Mouse (Mus musculus) lung, embryonic 15.5 days (tissue): ENCODE measurements around the gene Ints3. TPM values are rescaled to one million over a fixed set of nuclear protein-coding genes. Genes with fewer than 3 reads are reported as not detected.
A peak's percentile ranks its signal among the peaks of the same experiment; 100 is the strongest.

Source experiments
- ATAC-seq: fragments of 200-750 bp; cut with Nextera tagmentation; 2 replicates; pipeline ENCODE4 v1.8.0; 2017; ENCODE audit warnings: moderate number of reproducible peaks, borderline replicate concordance; ENCODE audit not compliant: low FRiP score, low TSS enrichment; ENCODE audit errors: extremely low read depth
- H3K27ac ChIP-seq: fragments of 300-500 bp; sonication (generic); 2 replicates; pipeline ENCODE4 v1.5.1; 2015; ENCODE audit warnings: moderate library complexity, mild to moderate bottlenecking, inconsistent platforms
- H3K27me3 ChIP-seq: fragments of 300-500 bp; sonication (generic); 2 replicates; pipeline ENCODE4 v1.6.1; 2015; ENCODE audit warnings: inconsistent platforms
- H3K36me3 ChIP-seq: fragments of 300-500 bp; sonication (generic); 2 replicates; pipeline ENCODE4 v1.6.1; 2015; ENCODE audit warnings: inconsistent platforms
- H3K4me1 ChIP-seq: fragments of 300-500 bp; sonication (generic); 2 replicates; pipeline ENCODE4 v1.6.1; 2015; ENCODE audit warnings: inconsistent platforms
- H3K4me2 ChIP-seq: fragments of 300-500 bp; sonication (generic); 2 replicates; pipeline ENCODE4 v1.6.1; 2015; ENCODE audit warnings: inconsistent platforms, mild to moderate bottlenecking, moderate library complexity
- H3K4me3 ChIP-seq: fragments of 300-500 bp; sonication (generic); 2 replicates; pipeline ENCODE4 v1.5.1; 2015; ENCODE audit warnings: mild to moderate bottlenecking, inconsistent platforms
- H3K9ac ChIP-seq: fragments of 300-500 bp; sonication (generic); 2 replicates; pipeline ENCODE4 v1.6.1; 2015; ENCODE audit warnings: inconsistent platforms
- H3K9me3 ChIP-seq: fragments of 300-500 bp; sonication (generic); 2 replicates; pipeline ENCODE4 v1.6.1; 2016; ENCODE audit warnings: inconsistent platforms
- WGBS: fragments of 180-500 bp; shearing (Covaris S2); methylation state at CpG from one replicate; pipeline ENCODE4 v1.1.7; 2015; 5-methylcytosine and 5-hydroxymethylcytosine counted together
- polyA plus RNA-seq: library from polyadenylated mRNA; unstranded; fragments of >200 nt; fragmentation: Nextera tagmentation; extraction: Ambion mirVana; gene quantifications from 2 replicates; pipeline ENCODE4 v1.2.1, GENCODE M21; 2015

Gene Ints3
- 30.8 and 33.3 TPM in 2 replicates for polyA plus RNA-seq

- peak; percentile 99 for ATAC-seq
- under 1% methylated on average over 52 of the region's 52 CpGs for WGBS
Observed at GRCm38 (mm10) chr3:90433381-90434020, at the start of gene Ints3. Ints3 (minus strand) TSS chr3:90433622.

GRCm38 (mm10) chr3:90475831-90476611, 42.6 kb upstream of the Ints3 start, which contains the start of gene Ilf2:
Ilf2 (plus strand) TSS chr3:90476126.
- peak; percentile 99 for ATAC-seq
- Histone ChIP-seq H3K4me3 (peak within 1 kb of the TSS; percentile 72), H3K36me3 (peaks cover 31% of the 10 kb centered on the region), H3K4me1 (peaks cover 13% of the 10 kb centered on the region), H3K27ac (peak within 1 kb of the TSS; percentile 92), H3K4me2 (peak within 1 kb of the TSS; percentile 69), H3K9ac (peak within 1 kb of the TSS; percentile 88), H3K9me3 (no peaks in the 10 kb centered on the region), H3K27me3 (no peaks in the 10 kb centered on the region)
- under 1% methylated on average over 45 of the region's 45 CpGs for WGBS

More at GRCm38 (mm10) chr3:90433381-90434020, at the start of gene Ints3:
- Histone ChIP-seq H3K9ac (peak within 1 kb of the TSS; percentile 89), H3K27me3 (no peaks in the 10 kb centered on the region), H3K4me2 (peak within 1 kb of the TSS; percentile 89), H3K9me3 (no peaks in the 10 kb centered on the region), H3K27ac (peak within 1 kb of the TSS; percentile 98), H3K4me1 (peaks cover 33% of the 10 kb centered on the region), H3K36me3 (0 out of 2 replicates have a peak, but pooled peaks cover 2% of the 10 kb centered on the region), H3K4me3 (peak within 1 kb of the TSS; percentile 73)

GRCm38 (mm10) chr3:90475151-90475830, 41.9 kb upstream of the Ints3 start:
- Histone ChIP-seq H3K9me3 (no peaks in the 10 kb centered on the region), H3K4me3 (peak overlapping the region; percentile 72), H3K4me1 (peaks cover 13% of the 10 kb centered on the region), H3K27ac (no peak overlapping the region), H3K4me2 (peak overlapping the region; percentile 44), H3K36me3 (peaks cover 24% of the 10 kb centered on the region), H3K27me3 (no peaks in the 10 kb centered on the region), H3K9ac (no peak overlapping the region)
- WGBS, result 34% methylated on average over 16 of the region's 16 CpGs
- peak; percentile 2; the same call in 1 of the 2 replicates for ATAC-seq

- Histone ChIP-seq H3K9me3 (no peaks in the 10 kb centered on the region), H3K4me1 (peaks cover 5% of the 10 kb centered on the region), H3K36me3 (no peaks in the 10 kb centered on the region), H3K4me2 (no peak overlapping the region), H3K27ac (no peak overlapping the region), H3K4me3 (no peak overlapping the region), H3K9ac (no peak overlapping the region), H3K27me3 (no peaks in the 10 kb centered on the region)
- 25% methylated on average over 3 of the region's 3 CpGs for WGBS
- ATAC-seq, result no peak
Observed at GRCm38 (mm10) chr3:90472213-90472612, 38.8 kb upstream of the Ints3 start.

GRCm38 (mm10) chr3:90467618-90468300, 34.3 kb upstream of the Ints3 start:
- Histone ChIP-seq H3K9ac (no peak overlapping the region), H3K27me3 (peaks cover 25% of the 10 kb centered on the region), H3K27ac (no peak overlapping the region), H3K9me3 (no peaks in the 10 kb centered on the region), H3K36me3 (no peaks in the 10 kb centered on the region), H3K4me3 (no peak overlapping the region), H3K4me1 (peaks cover 24% of the 10 kb centered on the region), H3K4me2 (no peak overlapping the region)
- WGBS, result 89% methylated on average over 10 of the region's 10 CpGs
- no peak for ATAC-seq

- Histone ChIP-seq H3K36me3 (no peaks in the 10 kb centered on the region), H3K27me3 (peaks cover 25% of the 10 kb centered on the region), H3K4me3 (peak overlapping the region; percentile 61), H3K9me3 (no peaks in the 10 kb centered on the region), H3K27ac (peak overlapping the region; percentile 76), H3K4me1 (peaks cover 24% of the 10 kb centered on the region), H3K9ac (peak overlapping the region; percentile 52; the same call in 1 of the 2 replicates), H3K4me2 (peak overlapping the region; percentile 84)
- under 1% methylated on average over 15 of the region's 15 CpGs for WGBS
- peak; percentile 37 for ATAC-seq
Observed at GRCm38 (mm10) chr3:90466311-90466766, 32.9 kb upstream of the Ints3 start.

GRCm38 (mm10) chr3:90465686-90466310, 32.4 kb upstream of the Ints3 start, which contains the start of gene Npr1:
Npr1 (minus strand) TSS chr3:90465866.
- Histone ChIP-seq H3K9me3 (no peaks in the 10 kb centered on the region), H3K36me3 (no peaks in the 10 kb centered on the region), H3K27me3 (peaks cover 25% of the 10 kb centered on the region), H3K27ac (peak within 1 kb of the TSS; percentile 76), H3K4me2 (peak within 1 kb of the TSS; percentile 84), H3K4me1 (peaks cover 24% of the 10 kb centered on the region), H3K4me3 (peak within 1 kb of the TSS; percentile 61), H3K9ac (peak within 1 kb of the TSS; percentile 52)
- ATAC-seq, result peak; percentile 51
- WGBS, result 0% methylated on average over 31 of the region's 49 CpGs

GRCm38 (mm10) chr3:90465081-90465685, 31.8 kb upstream of the Ints3 start:
- peak overlapping the region; percentile 52 for H3K9ac ChIP-seq
- under 1% methylated on average over 75 of the region's 75 CpGs for WGBS
- peak; percentile 45; the same call in 1 of the 2 replicates for ATAC-seq
- H3K4me3 ChIP-seq, result peak overlapping the region; percentile 61
- H3K36me3 ChIP-seq, result no peaks in the 10 kb centered on the region
- H3K27ac ChIP-seq, result peak overlapping the region; percentile 76
- H3K4me2 ChIP-seq, result peak overlapping the region; percentile 84
- peaks cover 25% of the 10 kb centered on the region for H3K27me3 ChIP-seq
- peaks cover 24% of the 10 kb centered on the region for H3K4me1 ChIP-seq
- H3K9me3 ChIP-seq, result no peaks in the 10 kb centered on the region

GRCm38 (mm10) chr3:90464552-90465080, 31.2 kb upstream of the Ints3 start:
- peak; percentile 53; the same call in 1 of the 2 replicates for ATAC-seq

GRCm38 (mm10) chr3:90462579-90462978, 29.2 kb upstream of the Ints3 start:
- WGBS, result 24% methylated on average over 7 of the region's 7 CpGs
- H3K4me1 ChIP-seq, result peaks cover 24% of the 10 kb centered on the region
- H3K4me3 ChIP-seq, result peak overlapping the region; percentile 61
- H3K9ac ChIP-seq, result 0 out of 2 replicates have a peak overlapping the region, but pooled peaks have one; percentile 6
- ATAC-seq, result no peak
- no peaks in the 10 kb centered on the region for H3K9me3 ChIP-seq
- no peaks in the 10 kb centered on the region for H3K36me3 ChIP-seq
- H3K27me3 ChIP-seq, result peaks cover 25% of the 10 kb centered on the region
- peak overlapping the region; percentile 84 for H3K4me2 ChIP-seq
- H3K27ac ChIP-seq, result no peak overlapping the region

More at GRCm38 (mm10) chr3:90464552-90465080, 31.2 kb upstream of the Ints3 start:
- Histone ChIP-seq H3K4me2 (peak overlapping the region; percentile 84), H3K4me3 (peak overlapping the region; percentile 61), H3K9me3 (no peaks in the 10 kb centered on the region), H3K27ac (peak overlapping the region; percentile 76), H3K4me1 (peaks cover 24% of the 10 kb centered on the region), H3K9ac (peak overlapping the region; percentile 52), H3K36me3 (no peaks in the 10 kb centered on the region), H3K27me3 (peaks cover 25% of the 10 kb centered on the region)
- 9% methylated on average over 37 of the region's 37 CpGs for WGBS
